Mouse (Mus musculus) liver, embryonic 14.5 days (tissue): ENCODE results near the gene Ltbp4.

Source experiments
- CTCF ChIP-seq: IDR thresholded peaks from 2 replicates; pipeline ENCODE4 v1.5.1; 2016; ENCODE audit warnings: antibody characterized with exemption, low read depth, control low read depth
- EP300 ChIP-seq: IDR thresholded peaks from 2 replicates; pipeline ENCODE4 v1.6.1; 2016; ENCODE audit warnings: antibody characterized with exemption, low read depth

DNA sequence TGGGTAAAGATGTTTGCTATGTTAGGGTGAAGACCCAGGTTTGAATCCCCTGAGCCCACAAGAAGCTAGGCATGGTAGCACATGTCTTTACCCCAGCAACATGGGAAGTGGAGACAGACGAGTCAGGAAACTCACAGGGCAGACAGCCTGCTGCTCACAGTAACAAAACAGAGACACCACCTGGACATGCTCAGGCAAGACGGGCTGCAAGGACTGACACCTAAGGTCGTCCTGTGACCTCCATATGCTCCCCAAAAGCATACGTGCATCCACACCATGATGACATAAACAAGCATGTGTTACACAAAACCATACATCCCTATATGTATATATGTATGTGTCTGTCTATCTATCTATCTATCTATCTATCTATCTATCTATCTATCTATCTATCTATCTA lies 44.1 kb upstream of the Ltbp4 start:
- no peak for TF ChIP-seq CTCF
- no peak for TF ChIP-seq EP300
